Mouse (Mus musculus): ENCODE data around the gene Cpt1a.

DNA sequence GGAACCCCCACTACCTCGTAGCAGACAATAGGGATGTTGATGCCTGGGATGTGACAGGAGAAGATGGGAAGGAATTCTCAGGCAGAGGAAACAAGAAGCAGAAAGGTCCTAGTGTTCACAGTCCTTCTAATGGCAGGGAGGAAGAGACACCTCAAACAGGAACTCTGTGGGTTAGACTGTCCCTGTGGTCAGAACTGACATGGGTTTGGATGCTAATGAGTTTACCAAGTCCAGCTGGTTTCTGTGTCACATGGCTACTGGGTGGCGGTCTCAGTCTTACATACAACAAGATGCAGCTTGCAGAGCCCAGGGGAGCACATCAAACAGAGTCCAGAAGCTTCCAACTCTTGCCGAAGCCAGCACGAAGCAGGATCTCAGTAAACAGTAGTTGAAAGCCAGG, 18.1 kb upstream of the Cpt1a start:
- TF ChIP-seq POLR2A (IDR thresholded peaks at IDR 0.05; ENCODE audit: insufficient read depth, low read depth, low read length) = no peak
- TF ChIP-seq CTCF (IDR thresholded peaks at IDR 0.05; ENCODE audit: insufficient read depth, low read depth, low read length) = no peak

Measured in olfactory bulb, adult 2 months (tissue).